Mouse (Mus musculus) testis, postnatal 10 days (tissue): ENCODE results near the gene Ick.

Source experiments
- DNase-seq: peaks from one replicate; pipeline ENCODE4 v3.0.0; 2021; ENCODE audit warnings: low spot score

Ick gene

DNA sequence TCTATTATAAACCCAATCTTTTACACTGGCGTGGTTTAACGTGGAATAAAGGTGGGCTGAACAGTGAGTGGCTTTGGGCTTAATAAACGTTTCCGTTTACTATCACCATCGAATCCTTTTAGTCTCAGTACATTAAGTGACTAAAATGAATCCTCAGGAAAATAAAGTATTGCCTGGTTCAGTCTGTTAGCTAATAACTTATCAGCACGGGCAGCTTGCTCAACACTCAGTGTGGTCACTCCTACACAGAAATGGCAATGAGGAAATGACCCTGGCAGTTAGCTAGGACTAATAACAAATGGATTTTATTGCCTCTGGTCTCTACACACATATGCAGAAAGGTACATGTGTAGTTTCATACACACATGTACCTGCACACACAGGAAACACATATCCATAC lies 4.0 kb upstream of the Ick start:
- no peak for DNase-seq

DNA sequence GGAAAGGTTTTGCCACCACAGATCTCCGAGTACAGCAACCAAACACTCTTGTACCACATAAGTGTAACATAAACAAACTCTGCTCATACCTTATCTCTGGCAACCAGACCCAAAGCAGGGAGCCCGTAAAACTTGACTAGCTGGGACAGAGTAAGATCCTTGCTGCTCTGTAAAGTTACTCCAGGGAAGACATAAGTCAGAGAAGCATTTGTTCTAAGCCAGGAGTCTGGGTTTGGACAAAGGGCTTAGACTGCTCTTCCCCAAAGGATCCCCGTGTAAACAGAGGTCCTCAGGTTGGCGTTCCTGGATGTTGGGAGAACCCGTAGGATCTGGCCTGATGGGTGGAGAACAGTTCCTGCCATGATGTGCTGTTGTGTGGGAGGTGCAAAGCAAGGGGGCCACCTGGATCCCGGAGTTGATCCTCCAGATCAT lies 3.5 kb upstream of the Ick start:
- DNase-seq: no peak

DNA sequence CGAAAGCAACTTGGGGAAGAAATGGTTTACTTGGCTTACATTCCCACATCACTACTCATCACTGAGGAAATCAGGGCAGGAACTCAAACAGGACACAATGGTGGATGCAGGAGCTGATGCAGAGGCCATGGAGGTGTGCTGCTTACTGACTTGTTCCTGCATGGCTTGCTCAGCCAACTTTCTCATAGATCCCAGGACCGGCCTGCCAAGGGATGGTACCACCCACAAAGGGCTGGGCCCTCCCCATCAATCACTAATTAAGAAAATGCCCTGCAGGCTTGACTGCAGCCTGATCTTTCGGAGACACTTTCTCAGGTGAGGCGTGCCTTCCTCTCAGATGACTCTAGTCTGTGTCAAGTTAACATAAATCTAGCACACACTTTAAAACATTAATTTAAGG lies 2.2 kb upstream of the Ick start:
- no peak for DNase-seq

DNA sequence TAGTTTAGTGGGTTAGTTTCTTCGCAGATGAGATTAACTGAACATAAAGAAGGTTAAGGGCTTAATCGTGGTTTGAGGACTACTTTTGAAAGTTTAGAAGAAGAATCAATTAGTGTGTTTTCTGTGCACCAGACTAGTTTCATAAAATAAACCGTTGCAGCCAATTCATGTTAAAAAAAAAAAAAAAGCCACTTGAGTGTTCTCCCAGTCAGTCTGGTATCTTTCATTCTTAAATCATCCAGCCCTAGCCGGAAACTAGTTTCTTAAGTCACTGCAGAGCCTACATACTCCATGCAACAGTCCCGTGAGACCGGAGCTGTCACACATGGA lies 1.4 kb upstream of the Ick start:
- no peak for DNase-seq

DNA sequence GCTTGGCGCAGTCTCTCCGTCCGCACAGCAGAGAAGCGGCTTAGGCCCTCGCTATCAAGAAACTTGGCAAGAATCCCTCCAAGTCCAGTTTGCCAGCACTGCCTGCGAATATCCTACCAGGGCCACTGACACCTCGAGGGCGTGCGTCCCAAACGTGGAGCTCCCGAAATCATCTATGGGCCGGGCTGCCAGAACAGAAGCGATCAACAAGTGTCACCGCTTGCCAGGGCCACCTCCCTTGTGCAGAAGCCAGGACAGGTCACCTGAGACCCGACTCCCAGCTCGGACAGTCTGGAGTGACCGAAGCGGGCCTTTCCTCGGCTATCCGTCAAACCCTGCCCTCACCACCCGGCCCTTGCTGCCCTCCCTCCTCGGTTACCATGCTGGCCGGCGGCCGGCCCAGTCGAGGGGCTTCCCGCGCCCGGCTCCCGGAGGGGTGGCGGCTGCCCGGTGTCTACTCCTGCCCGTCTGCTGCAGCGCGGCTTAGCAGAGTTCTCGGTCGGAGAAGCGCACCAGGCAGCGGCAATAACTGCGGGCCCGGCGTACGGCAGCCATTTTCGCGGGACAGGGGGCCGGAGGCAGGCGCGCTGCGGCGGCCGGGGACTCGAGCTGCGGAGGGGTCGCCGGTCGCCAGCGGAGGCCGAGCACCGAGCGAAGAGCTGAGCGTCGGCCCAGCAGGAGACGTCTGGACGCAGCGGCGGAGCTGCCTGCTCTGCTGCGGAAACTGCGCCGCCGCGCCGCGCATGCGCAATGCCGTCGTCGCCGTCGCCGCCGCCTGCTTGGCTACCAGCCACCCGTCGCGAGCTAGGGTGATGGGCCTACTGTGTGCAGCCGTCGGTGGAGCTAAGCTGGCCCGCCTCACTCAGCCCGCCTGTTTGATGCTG lies 838 bp upstream of the Ick start:
- DNase-seq: peak; percentile 85

DNA sequence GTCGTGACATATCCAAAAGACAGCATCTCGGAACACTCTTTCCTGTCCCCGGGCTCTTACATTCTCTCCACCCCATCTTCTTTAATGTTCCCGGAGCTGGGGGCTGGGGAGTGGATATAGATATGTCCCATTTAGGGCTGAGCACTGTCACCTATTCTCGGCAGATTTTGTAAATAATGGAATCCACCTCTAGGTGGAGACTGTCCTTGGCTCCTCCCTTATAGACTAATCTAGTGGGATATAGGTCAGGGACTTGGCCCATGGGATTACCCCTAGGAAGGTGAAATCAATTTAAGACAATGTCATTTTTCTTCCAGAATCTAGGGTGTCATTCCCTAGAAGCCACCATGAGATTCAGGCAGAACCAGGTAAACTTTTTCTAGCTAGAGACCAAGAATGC lies 664 bp downstream of the Ick start:
- no peak for DNase-seq

DNA sequence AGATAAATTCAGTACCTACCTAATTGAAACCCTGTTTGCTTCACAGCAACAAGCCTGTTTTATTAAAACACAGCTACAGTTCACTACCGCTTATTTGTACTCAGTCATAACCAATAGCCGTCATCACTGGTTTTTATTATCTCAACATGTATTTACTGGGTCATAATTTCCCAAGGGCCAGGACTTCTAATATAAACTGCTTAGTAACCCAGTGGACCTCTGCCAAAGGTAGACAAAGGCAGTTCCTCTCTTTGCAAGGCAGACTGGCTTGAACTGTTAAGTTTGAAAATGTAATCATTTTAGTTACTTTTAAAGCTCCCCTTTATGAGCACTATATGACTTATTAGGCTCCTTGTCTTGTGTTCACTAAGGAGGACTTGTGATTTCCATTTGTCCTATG lies 2.5 kb downstream of the Ick start:
- DNase-seq: no peak

DNA sequence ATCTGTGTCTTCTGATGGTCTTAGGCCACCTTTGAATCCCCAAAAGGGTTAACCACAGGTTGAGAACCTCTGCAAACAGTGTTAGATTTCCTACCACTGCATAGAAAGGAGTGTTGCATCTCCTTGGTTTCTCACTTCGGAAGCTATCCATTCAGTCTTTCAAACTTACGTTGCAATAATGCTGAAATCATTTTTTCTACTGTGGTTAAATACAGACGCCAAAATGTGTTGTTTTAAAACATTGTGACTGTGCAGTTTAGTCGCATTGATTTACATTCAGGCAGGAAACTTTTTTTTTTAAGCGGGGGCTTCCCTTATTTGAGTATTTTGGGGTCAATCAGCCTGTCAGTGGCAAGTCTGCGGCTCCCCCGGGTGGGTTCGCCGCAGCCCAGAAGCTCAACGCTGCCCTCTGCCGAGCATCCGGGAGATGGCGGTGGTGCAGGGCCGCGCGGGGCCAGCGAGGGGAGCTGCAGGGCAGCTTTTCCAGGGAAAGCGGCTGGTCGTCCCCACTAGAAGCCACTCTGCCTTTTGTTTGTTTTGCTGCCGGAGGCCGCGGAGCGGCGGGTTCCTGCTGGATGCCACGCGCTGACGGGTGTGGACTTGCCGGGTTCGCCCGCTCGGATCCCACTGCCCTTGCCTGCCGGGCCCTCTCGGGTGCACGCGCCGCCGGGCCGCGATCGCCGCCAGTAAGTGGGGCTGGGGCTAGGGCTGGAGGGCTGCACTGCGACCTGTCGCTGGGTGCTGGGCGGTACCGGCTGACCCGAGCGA lies 4.0 kb downstream of the Ick start:
- peak; percentile 95 for DNase-seq

DNA sequence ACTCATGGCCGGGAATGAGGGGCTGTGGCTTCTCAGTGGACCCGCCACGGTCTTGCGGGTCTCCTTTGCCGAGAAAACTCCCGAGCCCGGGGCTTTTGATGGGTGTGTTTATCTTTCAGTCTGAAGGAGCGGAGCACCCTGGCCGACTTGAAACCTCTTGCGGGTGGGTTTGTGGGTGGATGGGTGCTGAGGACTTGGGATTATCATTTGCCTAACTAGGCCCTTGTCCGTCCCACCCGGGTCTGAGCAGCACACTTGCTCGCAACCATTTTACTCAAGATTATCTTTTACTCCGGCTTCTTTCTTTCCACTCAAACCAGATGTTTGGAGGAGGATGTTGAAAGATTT lies 4.5 kb downstream of the Ick start:
- DNase-seq: peak; percentile 58

DNA sequence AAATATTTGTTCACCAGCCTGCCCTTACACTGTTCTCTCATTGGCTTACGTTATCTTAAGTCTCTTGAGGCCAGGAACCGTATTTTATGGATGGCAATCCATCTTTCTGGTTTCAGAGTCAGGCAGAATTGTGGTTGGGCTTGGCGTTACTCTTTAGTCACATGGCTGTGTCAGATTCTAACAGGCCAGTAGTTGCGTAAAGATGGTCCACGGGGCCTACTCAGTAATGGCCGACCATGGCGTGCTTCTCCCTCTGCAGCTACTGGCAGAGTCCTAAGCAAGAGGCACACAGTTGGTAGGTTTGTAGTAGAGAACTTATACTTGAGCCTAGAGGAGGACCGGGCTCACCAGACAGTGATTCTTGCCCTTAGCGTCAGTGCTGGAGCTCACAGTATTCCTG lies 6.8 kb downstream of the Ick start:
- no peak for DNase-seq

DNA sequence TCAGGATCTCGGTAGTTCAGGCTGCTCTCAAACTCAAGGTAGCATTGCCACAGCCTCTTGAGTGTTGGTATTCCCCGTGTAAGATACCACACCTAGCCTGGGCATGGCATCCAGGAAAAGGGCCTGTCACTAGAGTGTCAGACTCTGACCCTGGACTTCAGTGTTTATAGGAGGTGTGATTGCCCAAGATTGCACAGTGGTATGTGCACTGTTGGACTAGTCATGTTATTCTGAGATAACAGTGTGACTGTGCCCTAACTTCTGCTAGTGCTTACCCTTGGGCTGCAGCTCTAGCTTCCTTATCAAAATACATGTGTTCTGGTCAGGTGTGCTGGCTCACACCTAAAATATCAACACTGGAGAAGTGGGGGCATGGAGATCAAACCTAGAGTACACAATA lies 8.7 kb downstream of the Ick start:
- no peak for DNase-seq

DNA sequence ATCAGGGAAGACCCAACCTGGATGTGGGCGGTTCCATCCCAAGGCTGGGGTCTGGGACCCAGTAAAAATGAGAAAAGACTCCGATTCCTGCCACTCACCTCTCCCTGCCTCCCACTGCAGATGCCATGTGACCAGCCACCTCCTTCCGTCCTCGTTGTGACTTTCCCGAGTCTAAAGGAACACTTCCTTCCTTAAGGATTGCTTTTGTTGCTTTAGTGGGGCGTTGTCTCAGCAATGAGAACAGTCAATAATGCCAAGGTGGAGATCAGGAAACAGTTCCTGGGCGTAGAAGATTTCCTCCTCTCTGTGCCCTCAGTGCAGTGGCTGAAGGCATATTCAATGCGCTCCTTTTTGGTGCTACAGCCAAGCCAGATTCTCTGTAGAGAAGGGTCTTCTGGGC lies 12.4 kb downstream of the Ick start:
- no peak for DNase-seq

DNA sequence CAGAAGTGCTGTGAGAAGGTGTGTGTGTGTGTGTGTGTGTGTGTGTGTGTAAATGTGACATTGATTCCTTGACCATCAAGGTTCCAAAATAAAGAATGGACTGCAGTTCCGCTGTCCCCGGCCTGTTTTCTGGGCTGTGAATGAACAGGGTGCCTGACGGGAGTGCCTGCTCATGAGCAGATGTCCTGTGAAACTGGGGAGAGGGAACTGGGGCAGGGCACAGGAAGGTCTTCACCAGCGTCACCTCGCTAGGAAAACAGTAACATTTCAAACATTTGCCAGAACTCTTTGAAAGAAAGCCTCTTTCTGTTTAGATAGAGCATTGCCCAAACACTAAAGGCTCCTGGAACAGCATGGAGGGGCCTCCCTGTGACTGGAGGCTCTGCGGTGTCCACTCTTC lies 13.0 kb downstream of the Ick start:
- DNase-seq: no peak

DNA sequence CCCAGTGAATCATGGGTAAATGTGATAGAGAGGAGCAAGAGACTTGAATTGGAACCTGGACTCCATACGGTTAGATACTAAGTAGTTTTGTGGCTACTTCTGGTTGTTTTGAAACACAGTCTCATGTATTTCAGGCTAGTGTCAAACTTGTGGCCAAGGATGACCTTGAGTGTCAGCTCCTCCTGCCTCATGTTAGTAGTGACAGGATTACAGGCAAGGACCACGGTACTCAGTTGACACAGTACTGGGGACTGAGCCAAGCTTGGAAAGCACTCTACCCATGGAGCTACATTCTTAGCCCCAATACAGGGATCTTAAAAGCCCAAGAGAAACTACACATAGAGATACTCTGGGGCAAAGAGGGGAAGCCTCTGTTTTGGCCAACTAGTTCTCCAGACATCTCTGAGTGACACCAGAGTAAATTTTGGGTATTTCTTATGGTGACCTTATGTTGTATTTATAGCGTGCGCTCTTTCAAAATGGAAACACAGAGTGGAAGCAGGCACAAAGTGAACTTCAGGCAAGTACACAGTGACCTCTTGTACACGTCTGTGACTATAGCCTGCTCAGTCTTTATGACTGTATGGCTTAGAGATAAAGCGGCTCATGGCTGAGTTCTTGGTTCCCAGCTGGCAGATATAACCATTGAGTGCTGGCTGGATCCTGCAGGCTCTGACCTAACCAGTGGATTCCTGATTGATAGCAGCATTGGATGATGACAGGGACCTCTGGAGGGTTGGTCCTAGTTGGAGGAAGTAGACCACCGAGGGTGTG lies 14.1 kb downstream of the Ick start:
- no peak for DNase-seq

DNA sequence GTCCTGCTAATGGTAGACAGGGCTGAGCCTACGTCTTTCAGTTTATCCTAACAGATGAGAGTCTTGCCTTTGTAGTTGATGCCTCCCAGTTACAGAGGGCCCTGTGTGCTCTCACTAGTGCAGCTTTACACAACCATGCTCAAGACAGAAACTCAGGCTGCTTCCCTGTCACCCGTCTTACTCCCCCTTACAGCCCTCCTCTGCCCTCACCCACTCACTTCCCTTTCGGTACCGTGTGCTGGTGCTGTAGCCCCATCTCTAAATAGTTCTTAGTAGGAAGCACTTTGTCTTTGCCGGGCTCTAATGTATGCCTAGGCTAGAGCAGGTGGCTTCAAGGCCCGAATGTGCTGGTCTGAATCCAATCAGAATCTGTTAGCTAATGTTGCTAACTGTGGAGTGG lies 15.3 kb downstream of the Ick start:
- no peak for DNase-seq

DNA sequence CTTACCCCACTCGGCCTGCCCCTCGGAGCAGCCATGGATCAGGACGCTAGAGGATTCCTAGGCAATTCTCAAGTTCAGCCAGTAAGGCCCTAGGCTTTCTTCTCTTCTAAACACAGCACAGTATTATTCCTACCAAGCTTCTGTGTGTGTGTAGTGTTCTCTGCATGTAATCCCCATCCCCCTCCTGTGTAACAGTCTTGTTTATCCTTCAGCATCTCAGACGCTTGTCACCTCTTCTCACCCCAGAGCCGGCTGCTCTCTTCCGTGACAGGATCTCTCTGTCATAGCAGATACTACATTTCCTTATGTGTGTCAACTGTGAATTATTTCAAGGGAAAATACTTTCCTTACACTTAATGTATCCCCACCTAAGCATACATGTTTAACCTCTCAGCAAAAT lies 17.0 kb downstream of the Ick start:
- DNase-seq: no peak

DNA sequence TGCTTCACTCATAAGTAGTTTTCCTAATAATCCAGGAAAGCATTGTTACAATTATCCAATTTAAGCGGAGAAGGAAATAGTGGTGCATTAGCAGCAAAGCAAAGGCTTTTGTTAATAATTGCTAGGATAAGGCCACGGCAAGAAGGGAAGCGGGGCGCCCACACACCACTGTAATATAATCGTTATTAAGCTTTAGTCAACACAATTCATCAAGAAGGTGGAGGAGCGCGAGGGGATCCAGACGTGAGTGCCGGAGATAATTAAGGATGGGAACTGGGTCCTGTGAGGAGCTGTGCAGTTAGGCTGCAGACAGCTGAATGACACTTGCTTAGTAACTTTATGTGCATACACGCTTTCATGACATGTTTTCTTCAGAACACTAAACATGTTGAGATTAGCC lies 17.7 kb downstream of the Ick start:
- no peak for DNase-seq

DNA sequence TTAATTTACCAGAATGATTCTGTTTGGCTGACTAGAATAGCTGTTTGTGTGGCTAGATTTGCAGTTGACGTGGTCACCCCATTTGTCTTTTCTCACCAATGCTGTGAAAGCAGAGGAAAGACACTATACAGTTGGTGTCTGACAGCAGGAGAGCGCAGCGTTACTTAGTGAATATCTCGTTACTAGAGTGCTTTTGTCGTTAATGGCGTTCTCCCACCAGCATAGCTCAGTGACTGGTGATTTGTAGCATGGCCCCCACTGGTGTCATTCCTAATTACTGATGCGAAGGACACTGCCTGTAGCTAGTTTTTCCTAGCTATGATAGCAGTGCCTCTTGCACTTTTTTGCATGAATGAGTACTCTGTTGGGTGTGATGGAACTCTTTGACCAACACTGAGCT lies 26.7 kb downstream of the Ick start:
- DNase-seq: no peak

DNA sequence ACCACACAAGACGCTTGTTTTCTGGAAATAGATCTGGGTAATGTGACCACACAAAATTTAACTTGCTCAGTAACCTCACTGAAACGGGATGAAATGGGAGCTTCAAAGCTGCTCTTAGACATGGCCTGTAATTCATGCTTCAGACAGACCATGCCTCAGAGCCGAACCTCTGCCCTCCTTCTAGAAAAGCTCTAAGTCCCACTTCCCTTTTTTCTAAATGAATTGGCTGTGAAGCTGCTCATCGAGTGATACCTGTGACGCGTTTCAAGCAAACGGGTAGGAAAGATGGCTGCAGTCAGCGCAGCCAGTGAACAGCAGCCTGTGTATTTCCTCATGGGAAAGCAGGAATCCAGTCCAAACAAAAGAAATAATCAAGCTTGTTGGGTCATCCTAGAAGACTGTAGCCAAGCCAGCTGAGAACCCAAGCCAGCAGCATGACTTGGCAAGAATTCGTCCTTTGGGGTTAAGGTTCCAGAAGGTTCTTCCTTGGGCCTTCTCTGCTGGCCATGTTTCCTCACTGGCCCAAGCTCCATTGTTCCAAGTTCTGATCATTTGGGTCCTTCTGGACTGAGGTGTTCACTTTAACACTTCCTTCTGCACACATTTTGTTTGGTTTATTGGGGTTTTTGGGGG lies 29.2 kb downstream of the Ick start:
- DNase-seq: no peak

DNA sequence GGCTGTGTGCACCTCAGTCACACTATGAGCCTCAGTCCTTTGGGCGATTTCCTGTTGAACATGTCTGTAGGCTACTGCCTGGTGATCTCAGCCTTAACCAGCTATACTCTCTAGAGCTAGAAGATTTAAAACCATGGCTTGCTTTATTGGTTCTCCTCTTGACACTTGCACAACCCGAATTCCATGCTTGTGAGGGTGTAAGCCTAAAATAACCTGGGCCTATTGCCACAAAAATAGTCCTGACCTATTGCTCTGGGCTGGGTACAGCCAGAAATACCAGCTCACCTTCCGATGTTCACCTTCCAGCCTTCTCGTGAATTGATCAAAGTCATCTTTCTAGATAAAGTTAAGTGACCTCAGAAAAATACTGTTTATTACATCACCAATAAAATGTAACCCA lies 30.5 kb downstream of the Ick start:
- no peak for DNase-seq

DNA sequence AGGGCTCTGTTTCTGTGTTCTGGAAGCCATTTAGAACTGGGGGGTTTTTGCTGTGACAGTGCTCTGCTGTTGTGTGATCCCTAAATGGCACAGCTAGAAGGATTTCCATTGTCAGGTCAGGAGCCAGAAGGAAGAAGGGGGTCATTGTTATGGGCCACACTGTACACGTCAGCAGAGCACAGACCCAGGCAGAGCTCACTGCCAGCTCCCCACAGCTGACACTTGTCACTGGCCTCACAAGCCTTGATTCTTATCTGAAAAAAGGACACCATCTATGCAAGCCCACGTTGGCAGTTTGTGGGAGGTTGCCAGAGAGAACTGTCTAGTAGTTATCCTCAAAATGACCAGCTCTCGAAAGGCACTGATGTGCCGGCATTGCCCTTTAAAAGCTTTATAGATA lies 37.1 kb downstream of the Ick start:
- no peak for DNase-seq

DNA sequence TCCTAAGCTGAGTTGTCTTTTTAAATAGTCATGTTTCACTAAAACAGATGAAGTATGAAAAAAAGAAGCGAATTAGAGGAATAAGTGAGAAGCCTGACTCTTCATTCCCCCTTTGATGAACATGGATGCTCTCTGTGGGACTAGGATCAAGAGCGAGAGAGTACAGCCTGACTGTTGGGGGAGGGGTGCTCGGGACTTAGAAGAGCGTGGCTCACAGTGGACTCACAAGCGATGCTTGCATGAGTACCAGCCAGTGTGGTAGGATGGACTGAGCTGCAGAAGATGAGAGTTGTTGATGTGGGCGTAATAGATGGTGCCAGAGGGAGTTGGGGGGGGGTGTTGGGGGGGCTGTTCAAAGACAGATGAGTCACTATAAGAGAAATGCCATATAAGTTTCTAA lies 37.6 kb downstream of the Ick start:
- no peak for DNase-seq

DNA sequence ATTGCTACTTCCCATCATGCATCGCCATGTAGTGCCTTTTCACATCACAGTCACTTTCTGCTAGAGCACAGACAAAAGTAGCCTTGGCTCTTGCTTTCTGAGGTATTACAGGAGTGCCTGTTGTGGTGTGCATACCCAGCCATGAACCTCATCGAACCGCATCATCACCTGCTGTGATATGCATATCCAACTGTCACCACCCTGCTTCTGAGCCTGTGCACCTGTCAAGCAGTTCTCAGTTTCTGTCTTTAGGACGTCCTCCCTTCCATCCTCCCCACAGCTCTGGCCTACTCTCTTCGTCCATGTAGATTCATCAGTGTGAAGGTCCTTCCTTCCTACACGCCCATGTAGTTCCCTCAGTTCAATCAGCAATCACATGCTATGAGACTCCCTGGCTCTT lies 39.2 kb downstream of the Ick start:
- no peak for DNase-seq
